Mouse (Mus musculus) embryonic facial prominence, embryonic 14.5 days (tissue): ENCODE data around the gene Lbx2. TPM values are rescaled to one million over a fixed set of nuclear protein-coding genes. Genes with fewer than 3 reads are reported as not detected.

Experiments
- ATAC-seq: fragments of 200-750 bp; cut with Nextera tagmentation; 2 replicates; pipeline ENCODE4 v1.8.0; 2017; ENCODE audit warnings: low read depth, moderate number of reproducible peaks, moderate TSS enrichment
- DNase-seq: peaks from one replicate; pipeline ENCODE4 v3.0.0-alpha.2; 2015; ENCODE audit warnings: low spot score
- H3K27ac ChIP-seq: fragments of 300-500 bp; sonication (generic); replicated peaks from 2 replicates; pipeline ENCODE4 v1.5.1; 2014; ENCODE audit warnings: low read depth, mild to moderate bottlenecking, low read length, moderate library complexity
- H3K27me3 ChIP-seq: fragments of 300-500 bp; sonication (generic); replicated peaks from 2 replicates; pipeline ENCODE4 v1.6.1; 2014; ENCODE audit warnings: low read length; ENCODE audit not compliant: control insufficient read depth, insufficient read depth
- H3K36me3 ChIP-seq: fragments of 300-500 bp; sonication (generic); 2 replicates; pipeline ENCODE4 v1.6.1; 2014; ENCODE audit warnings: low read length, mixed read lengths; ENCODE audit not compliant: control insufficient read depth, insufficient read depth
- H3K4me1 ChIP-seq: fragments of 300-500 bp; sonication (generic); 2 replicates; pipeline ENCODE4 v1.6.1; 2014; ENCODE audit warnings: antibody characterized with exemption, low read length; ENCODE audit not compliant: control insufficient read depth, insufficient read depth
- H3K4me2 ChIP-seq: fragments of 300-500 bp; sonication (generic); 2 replicates; pipeline ENCODE4 v1.6.1; 2014; ENCODE audit warnings: low read depth, mild to moderate bottlenecking, low read length, moderate library complexity, mixed read lengths
- H3K4me3 ChIP-seq: fragments of 300-500 bp; sonication (generic); 2 replicates; pipeline ENCODE4 v1.5.1; 2014; ENCODE audit warnings: low read depth, mild to moderate bottlenecking, low read length
- H3K9ac ChIP-seq: fragments of 300-500 bp; sonication (generic); 2 replicates; pipeline ENCODE4 v1.6.1; 2014; ENCODE audit warnings: low read depth, mild to moderate bottlenecking, low read length, moderate library complexity, mixed read lengths
- H3K9me3 ChIP-seq: fragments of 300-500 bp; sonication (generic); 2 replicates; pipeline ENCODE4 v1.6.1; 2016; ENCODE audit warnings: low read length; ENCODE audit not compliant: control insufficient read depth
- WGBS: fragments of 180-500 bp; shearing (Covaris S2); extraction: QIAGEN DNeasy Blood & Tissue Kit; methylation state at CpG from one replicate; pipeline ENCODE4 v1.1.7; 2014; 5-methylcytosine and 5-hydroxymethylcytosine counted together
- polyA plus RNA-seq: library from polyadenylated mRNA; unstranded; fragments of >200 nt; fragmentation: Nextera tagmentation; extraction: Ambion mirVana; gene quantifications from 2 replicates; pipeline ENCODE4 v1.2.1, GENCODE M21; 2014

The Lbx2 gene
- polyA plus RNA-seq, 1 experiment from 2014 or later: 0.71 TPM

- Histone ChIP-seq H3K36me3 (peaks cover 20% of the 10 kb centered on the region), H3K27me3 (peaks cover 41% of the 10 kb centered on the region), H3K9ac (peak overlapping the region; percentile 79), H3K9me3 (no peaks in the 10 kb centered on the region), H3K4me1 (peaks cover 11% of the 10 kb centered on the region), H3K27ac (peak overlapping the region; percentile 90), H3K4me2 (peak overlapping the region; percentile 96), H3K4me3 (peak overlapping the region; percentile 72)
- under 1% methylated on average over 40 of the region's 46 CpGs for WGBS
- peak; percentile 98 for DNase-seq
- peak; percentile 94 for ATAC-seq
Observed at GRCm38 (mm10) chr6:83078324-83078858, 7.8 kb upstream of the Lbx2 start.

DNA sequence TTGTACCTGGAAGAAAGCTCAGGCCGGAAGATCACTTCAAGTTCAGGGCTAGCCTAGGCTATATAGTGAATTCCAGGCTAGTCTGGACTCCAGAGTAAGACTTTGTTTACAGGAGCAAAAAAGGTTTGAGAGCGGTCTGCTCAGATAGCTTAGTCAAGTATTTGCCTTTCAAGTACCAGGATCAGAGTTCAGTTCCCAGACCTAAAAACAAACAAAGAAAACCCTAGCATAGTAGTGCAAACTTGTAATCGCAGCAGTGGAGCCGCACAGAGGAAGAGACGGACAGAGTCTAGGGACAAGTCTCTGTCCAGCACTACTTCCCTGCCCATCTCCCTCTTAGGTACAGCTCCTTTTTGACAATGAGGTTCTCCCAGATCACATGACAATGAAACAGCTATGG, 6.0 kb upstream of the Lbx2 start:
- H3K36me3 ChIP-seq: peaks cover 20% of the 10 kb centered on the region
- H3K4me2 ChIP-seq: no peak overlapping the region
- peaks cover 11% of the 10 kb centered on the region for H3K4me1 ChIP-seq
- H3K9ac ChIP-seq: no peak overlapping the region
- ATAC-seq (no peak), DNase-seq (no peak)
- peaks cover 41% of the 10 kb centered on the region for H3K27me3 ChIP-seq
- no peak overlapping the region for H3K27ac ChIP-seq
- no peak overlapping the region for H3K4me3 ChIP-seq
- H3K9me3 ChIP-seq: no peaks in the 10 kb centered on the region
- 97% methylated on average over 5 of the region's 5 CpGs for WGBS

DNA sequence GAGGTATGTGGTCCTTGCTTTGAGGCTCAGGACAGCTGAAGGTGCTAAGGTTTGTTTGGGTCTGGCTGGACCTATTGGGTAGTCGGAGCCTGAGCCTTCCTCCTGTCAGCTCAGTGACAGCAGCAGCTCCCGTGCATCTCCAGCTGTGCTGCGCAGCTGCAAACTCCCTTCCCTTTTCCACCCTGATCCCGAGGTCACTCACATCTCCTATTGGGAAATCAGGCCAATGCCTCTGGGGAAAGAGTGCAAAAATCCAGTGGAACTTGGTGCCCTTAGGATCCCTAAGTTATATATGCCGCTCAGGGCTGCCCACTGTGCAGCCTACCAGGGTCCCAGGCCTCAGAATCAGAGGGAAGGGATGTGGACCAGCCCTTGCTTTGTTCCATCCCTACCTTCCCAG, 2.7 kb upstream of the Lbx2 start:
- Histone ChIP-seq H3K4me1 (peaks cover 21% of the 10 kb centered on the region), H3K36me3 (peaks cover 20% of the 10 kb centered on the region), H3K9ac (no peak overlapping the region), H3K4me3 (no peak overlapping the region), H3K27me3 (peaks cover 61% of the 10 kb centered on the region), H3K9me3 (no peaks in the 10 kb centered on the region), H3K27ac (no peak overlapping the region), H3K4me2 (no peak overlapping the region)
- ATAC-seq: no peak
- WGBS: 8% methylated on average over 5 of the region's 5 CpGs
- DNase-seq: no peak

DNA sequence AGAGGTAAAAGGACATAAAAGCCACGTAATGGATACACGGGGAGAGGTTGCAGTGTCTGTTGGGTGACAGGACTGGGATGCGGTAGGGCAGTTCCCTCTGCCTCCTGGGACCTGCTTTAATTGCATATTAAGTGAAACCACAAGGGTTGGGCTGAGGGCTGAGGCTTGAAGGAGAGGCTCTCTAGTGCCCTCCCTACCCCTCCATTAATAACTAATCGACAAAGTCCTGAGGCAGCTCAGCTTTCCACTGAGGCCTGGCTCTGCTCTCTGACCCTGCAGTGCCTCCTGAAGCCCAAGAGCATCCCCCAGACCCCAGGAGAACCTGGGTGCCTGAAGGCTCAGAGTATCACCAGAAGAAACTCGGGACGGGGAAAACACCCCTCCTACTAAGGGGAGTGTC, 1.7 kb upstream of the Lbx2 start:
- Histone ChIP-seq H3K4me3 (no peak overlapping the region), H3K36me3 (peaks cover 20% of the 10 kb centered on the region), H3K27ac (no peak overlapping the region), H3K27me3 (peaks cover 69% of the 10 kb centered on the region), H3K9ac (no peak overlapping the region), H3K4me2 (no peak overlapping the region), H3K9me3 (no peaks in the 10 kb centered on the region), H3K4me1 (peaks cover 15% of the 10 kb centered on the region)
- WGBS: 12% methylated on average over 6 of the region's 6 CpGs
- ATAC-seq: no peak
- DNase-seq: no peak

DNA sequence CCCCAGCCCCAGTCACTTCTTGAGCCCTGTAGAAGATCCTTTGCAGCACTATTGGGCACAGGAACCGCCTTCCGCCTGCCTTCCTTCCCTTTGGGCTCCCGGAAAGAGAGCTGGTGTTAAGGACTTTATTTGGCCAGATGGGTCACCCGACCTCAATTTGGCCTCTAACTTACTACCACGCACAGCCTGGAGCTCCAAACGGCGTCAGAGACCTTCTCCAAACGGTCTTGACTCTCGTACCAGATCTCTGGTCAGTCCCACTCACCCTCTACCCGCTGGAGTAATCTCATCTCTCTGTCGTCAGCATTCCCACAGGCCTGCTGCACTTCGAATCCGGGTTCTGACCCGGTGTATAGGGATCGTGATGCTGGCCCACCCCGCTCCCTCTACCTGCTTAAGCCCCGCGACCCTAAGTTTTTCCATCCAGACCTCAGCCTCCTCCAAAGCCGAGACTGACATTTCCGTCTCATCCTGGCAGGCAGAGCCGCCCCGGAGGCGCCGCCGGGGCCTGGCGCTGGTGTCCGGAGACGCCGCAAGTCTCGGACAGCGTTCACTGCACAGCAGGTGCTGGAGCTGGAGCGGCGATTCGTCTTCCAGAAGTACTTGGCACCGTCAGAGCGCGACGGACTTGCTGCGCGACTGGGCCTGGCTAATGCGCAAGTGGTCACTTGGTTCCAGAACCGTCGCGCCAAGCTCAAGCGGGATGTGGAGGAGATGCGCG, 1.2 kb downstream of the Lbx2 start:
- Histone ChIP-seq H3K9me3 (no peaks in the 10 kb centered on the region), H3K4me2 (peak overlapping the region; percentile 40), H3K27ac (no peak overlapping the region), H3K36me3 (no peaks in the 10 kb centered on the region), H3K4me3 (peak overlapping the region; percentile 27), H3K9ac (0 out of 2 replicates have a peak overlapping the region, but pooled peaks have one; percentile 30), H3K27me3 (peaks cover 82% of the 10 kb centered on the region), H3K4me1 (peaks cover 15% of the 10 kb centered on the region)
- 4% methylated on average over 47 of the region's 47 CpGs for WGBS
- no peak for ATAC-seq
- DNase-seq: no peak

DNA sequence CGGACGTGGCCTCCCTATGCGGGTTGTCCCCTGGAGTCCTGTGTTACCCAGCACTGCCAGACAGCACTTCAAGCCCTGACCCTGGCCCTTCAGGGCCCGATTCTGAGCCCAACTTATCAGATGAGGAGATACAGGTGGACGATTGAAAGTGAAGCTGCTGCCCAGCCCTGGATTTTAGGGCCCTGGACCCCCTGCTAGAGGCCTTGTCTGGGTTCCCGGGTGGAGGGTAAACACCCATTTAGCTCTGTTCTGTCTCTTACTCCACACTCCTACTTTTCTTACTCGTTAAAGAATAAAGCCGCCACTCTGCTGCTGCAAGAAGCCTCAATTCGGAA, 1.7 kb downstream of the Lbx2 start:
- Histone ChIP-seq H3K4me2 (peak overlapping the region; percentile 40), H3K27me3 (peaks cover 76% of the 10 kb centered on the region), H3K4me3 (peak overlapping the region; percentile 27), H3K9me3 (no peaks in the 10 kb centered on the region), H3K36me3 (no peaks in the 10 kb centered on the region), H3K4me1 (peaks cover 15% of the 10 kb centered on the region), H3K9ac (no peak overlapping the region), H3K27ac (no peak overlapping the region)
- 9% methylated on average over 9 of the region's 9 CpGs for WGBS
- DNase-seq: no peak
- ATAC-seq: no peak

DNA sequence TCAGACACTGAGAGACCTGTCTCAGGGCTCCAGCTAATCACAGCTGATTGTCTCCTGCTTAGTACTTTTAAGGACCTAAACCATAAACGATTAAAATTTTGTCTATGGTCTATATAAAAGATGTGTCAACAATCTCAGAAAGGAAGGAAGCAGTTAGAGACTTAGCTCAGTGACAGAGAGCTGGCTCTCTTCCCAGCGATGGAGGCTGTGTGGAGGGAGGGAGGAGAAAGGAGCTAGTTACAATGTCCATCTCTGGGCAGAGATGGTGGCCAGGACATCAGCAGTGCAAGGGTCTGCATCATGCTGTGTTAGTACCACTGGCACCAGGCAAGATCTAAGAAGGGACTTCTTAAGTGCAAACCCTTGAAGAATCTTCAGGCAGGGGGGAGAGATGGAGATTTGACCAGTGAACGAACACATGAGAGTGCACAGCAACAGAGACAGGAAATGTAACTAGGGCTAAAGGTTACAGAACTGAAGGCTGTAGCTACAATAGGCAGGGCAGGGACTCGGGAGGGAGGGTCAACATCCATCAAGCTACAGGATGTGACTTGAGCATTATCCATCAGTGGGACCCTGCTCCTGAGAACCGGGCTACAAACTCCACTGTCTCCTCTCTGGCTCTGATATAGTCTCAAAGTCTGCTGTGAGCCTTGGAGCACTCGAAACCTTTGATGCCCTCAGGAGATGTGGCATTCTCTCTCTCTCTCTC, 6.4 kb downstream of the Lbx2 start:
- Histone ChIP-seq H3K9ac (no peak overlapping the region), H3K4me3 (no peak overlapping the region), H3K9me3 (peaks cover 4% of the 10 kb centered on the region; the same call in 1 of the 2 replicates), H3K27ac (no peak overlapping the region), H3K4me2 (no peak overlapping the region), H3K4me1 (peaks cover 3% of the 10 kb centered on the region), H3K27me3 (peaks cover 32% of the 10 kb centered on the region), H3K36me3 (no peaks in the 10 kb centered on the region)
- no peak for ATAC-seq
- 31% methylated on average over 6 of the region's 6 CpGs for WGBS
- DNase-seq: no peak

- 0 out of 2 replicates have a peak, but pooled peaks cover 5% of the 10 kb centered on the region for H3K27me3 ChIP-seq
- no peak overlapping the region for H3K9ac ChIP-seq
- H3K4me3 ChIP-seq: no peak overlapping the region
- no peaks in the 10 kb centered on the region for H3K4me1 ChIP-seq
- WGBS: 41% methylated on average over 6 of the region's 6 CpGs
- DNase-seq: no peak
- peaks cover 4% of the 10 kb centered on the region; the same call in 1 of the 2 replicates for H3K9me3 ChIP-seq
- no peaks in the 10 kb centered on the region for H3K36me3 ChIP-seq
- no peak overlapping the region for H3K4me2 ChIP-seq
- no peak overlapping the region for H3K27ac ChIP-seq
- no peak for ATAC-seq
Observed at GRCm38 (mm10) chr6:83095968-83096367, 9.8 kb downstream of the Lbx2 start.
